Mouse (Mus musculus) neural tube, postnatal 0 days (tissue): ENCODE measurements around the gene Foxr2. TPM values are rescaled to one million over a fixed set of nuclear protein-coding genes. Genes with fewer than 3 reads are reported as not detected.

Source experiments
- polyA plus RNA-seq: library from polyadenylated mRNA; unstranded; fragments of >200 nt; fragmentation: Nextera tagmentation; extraction: Ambion mirVana; gene quantifications from 2 replicates; pipeline ENCODE4 v1.2.1, GENCODE M21; 2015

Foxr2 gene
- polyA plus RNA-seq, result 0.62 and 1.1 TPM in 2 replicates

GRCm38 (mm10) chrX:153118486-153118885, at the start of gene Foxr2:
TSS of gene Foxr2 (plus strand) at chrX:153118786.

GRCm38 (mm10) chrX:153139734-153140515, 21.3 kb downstream of the Foxr2 start, which contains the start of gene Rragb:
TSS of gene Rragb (plus strand) at chrX:153139981.

Other genes starting within 250 kb of the Foxr2 start
- 3.9 and 4.9 TPM in 2 replicates for gene Usp51, start 112.3 kb upstream of the Foxr2 start, polyA plus RNA-seq
- gene Mageh1, start 81.2 kb upstream of the Foxr2 start, polyA plus RNA-seq, result 117 TPM in 2 replicates
- 19.3 and 22.0 TPM in 2 replicates for gene Rragb, start 21.2 kb downstream of the Foxr2 start, polyA plus RNA-seq
- gene Klf8, start 118.7 kb downstream of the Foxr2 start, polyA plus RNA-seq, result 2.2 and 3.9 TPM in 2 replicates